Mouse (Mus musculus) intestine, embryonic 15.5 days (tissue): ENCODE measurements at regions not wholly inside any gene's neighbourhood (a gene's known extent, or its start where the extent isn't known, plus 50 kb on each side); places are given as distances from the start of the nearest gene placed in this dataset.
"Not testable (repeated sequence)": the region's sequence is repeated elsewhere in the genome, so short reads cannot be mapped to it uniquely, and the experiment has no call there.

Source experiments
- ATAC-seq: fragments of 200-750 bp; cut with Nextera tagmentation; 2 replicates; pipeline ENCODE4 v1.8.0; 2017; ENCODE audit warnings: moderate TSS enrichment, moderate library complexity
- H3K27ac ChIP-seq: fragments of 300-500 bp; sonication (generic); 2 replicates; pipeline ENCODE4 v1.5.1; 2015; ENCODE audit warnings: mild to moderate bottlenecking, inconsistent platforms
- H3K27me3 ChIP-seq: fragments of 300-500 bp; sonication (generic); replicated peaks from 2 replicates; pipeline ENCODE4 v1.6.1; 2015; ENCODE audit warnings: inconsistent platforms
- H3K36me3 ChIP-seq: fragments of 300-500 bp; sonication (generic); 2 replicates; pipeline ENCODE4 v1.6.1; 2015; ENCODE audit warnings: inconsistent platforms
- H3K4me1 ChIP-seq: fragments of 300-500 bp; sonication (generic); replicated peaks from 2 replicates; pipeline ENCODE4 v1.6.1; 2015; ENCODE audit warnings: inconsistent platforms
- H3K4me2 ChIP-seq: fragments of 300-500 bp; sonication (generic); replicated peaks from 2 replicates; pipeline ENCODE4 v1.6.1; 2015; ENCODE audit warnings: mild to moderate bottlenecking, inconsistent platforms
- H3K4me3 ChIP-seq: fragments of 300-500 bp; sonication (generic); replicated peaks from 2 replicates; pipeline ENCODE4 v1.5.1; 2015; ENCODE audit warnings: inconsistent platforms
- H3K9ac ChIP-seq: fragments of 300-500 bp; sonication (generic); 2 replicates; pipeline ENCODE4 v1.6.1; 2015; ENCODE audit warnings: inconsistent platforms
- H3K9me3 ChIP-seq: fragments of 300-500 bp; sonication (generic); 2 replicates; pipeline ENCODE4 v1.6.1; 2016; ENCODE audit warnings: inconsistent platforms
- WGBS: fragments of 180-500 bp; shearing (Covaris S2); methylation state at CpG from one replicate; pipeline ENCODE4 v1.1.7; 2015; 5-methylcytosine and 5-hydroxymethylcytosine counted together

DNA sequence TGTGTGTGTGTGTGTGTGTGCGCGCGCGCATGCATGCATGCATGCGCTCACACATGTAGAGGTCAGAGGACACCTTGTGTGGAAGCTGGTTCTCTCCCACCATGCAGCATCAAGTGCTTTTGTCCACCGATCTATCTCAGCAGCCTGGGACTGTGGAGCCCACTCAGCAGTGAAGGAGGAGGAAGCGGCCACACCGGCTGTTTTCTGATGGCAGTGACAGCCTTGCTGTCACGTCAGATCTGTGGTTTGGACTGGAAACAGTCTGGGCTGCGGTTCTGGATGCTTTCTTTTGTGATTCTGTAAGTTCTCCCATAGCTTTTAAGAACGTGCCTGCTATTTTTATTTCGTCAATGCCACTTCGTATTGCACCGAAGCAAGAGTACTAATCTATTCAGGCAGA, 84.0 kb upstream of the Arl4c start:
- no peaks in the 10 kb centered on the region for H3K4me1 ChIP-seq
- WGBS: 85% methylated on average over 14 of the region's 14 CpGs
- H3K9ac ChIP-seq: no peak overlapping the region

DNA sequence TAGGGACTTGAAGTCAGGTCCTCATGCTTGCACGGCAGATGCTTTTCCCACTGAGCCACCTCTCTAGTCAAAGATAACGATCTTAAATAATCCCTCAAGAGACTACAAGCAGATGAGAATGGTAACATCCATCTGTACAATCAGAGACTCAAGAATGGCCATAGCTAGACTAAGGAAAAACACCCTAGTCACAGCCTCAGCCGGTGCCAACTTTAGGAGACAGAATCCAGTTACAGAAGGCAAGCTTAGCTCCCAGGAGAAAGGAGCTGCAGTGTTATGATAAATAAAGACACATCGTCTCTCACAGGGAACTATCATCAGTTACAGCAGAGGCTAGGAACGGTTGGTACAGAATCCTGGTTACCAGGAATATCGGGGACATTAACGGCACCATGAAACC, 88.7 kb upstream of the Arl4c start:
- no peak overlapping the region for H3K9ac ChIP-seq
- WGBS: 55% methylated on average over 7 of the region's 7 CpGs
- H3K27ac ChIP-seq: no peak overlapping the region
- H3K4me1 ChIP-seq: no peaks in the 10 kb centered on the region
- H3K27me3 ChIP-seq: no peaks in the 10 kb centered on the region
- H3K4me2 ChIP-seq: no peak overlapping the region
- no peaks in the 10 kb centered on the region for H3K36me3 ChIP-seq
- ATAC-seq: no peak
- no peak overlapping the region for H3K4me3 ChIP-seq
- no peaks in the 10 kb centered on the region for H3K9me3 ChIP-seq

More for the DNA sequence above, 84.0 kb upstream of the Arl4c start:
- Histone ChIP-seq H3K36me3 (no peaks in the 10 kb centered on the region), H3K4me3 (no peak overlapping the region), H3K9me3 (no peaks in the 10 kb centered on the region), H3K4me2 (no peak overlapping the region), H3K27ac (no peak overlapping the region), H3K27me3 (no peaks in the 10 kb centered on the region)
- ATAC-seq: no peak

DNA sequence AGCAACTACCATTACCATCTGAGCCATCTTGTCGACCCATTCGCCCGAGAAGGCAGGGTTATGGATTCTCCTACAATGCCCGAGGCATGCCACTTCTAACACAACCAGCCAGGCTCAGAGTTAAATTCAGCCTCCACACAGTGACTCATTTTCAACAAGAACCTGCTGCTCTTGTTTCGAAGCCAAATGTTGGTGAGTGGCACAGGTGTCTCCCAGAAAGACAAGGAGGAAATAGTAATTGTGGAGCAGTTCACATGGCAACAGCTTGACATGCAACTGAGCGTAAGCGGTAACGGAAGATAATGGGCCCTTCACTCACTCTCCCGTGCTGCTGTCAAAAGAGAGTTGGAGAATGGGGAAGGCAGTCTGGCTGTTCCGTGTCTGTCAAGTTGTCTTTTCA, 92.9 kb upstream of the Arl4c start:
- Histone ChIP-seq H3K4me3 (no peak overlapping the region), H3K9me3 (no peaks in the 10 kb centered on the region), H3K4me1 (0 out of 2 replicates have a peak, but pooled peaks cover 2% of the 10 kb centered on the region), H3K27ac (no peak overlapping the region), H3K36me3 (no peaks in the 10 kb centered on the region), H3K27me3 (no peaks in the 10 kb centered on the region), H3K9ac (no peak overlapping the region), H3K4me2 (no peak overlapping the region)
- ATAC-seq: no peak
- 92% methylated on average over 10 of the region's 10 CpGs for WGBS

DNA sequence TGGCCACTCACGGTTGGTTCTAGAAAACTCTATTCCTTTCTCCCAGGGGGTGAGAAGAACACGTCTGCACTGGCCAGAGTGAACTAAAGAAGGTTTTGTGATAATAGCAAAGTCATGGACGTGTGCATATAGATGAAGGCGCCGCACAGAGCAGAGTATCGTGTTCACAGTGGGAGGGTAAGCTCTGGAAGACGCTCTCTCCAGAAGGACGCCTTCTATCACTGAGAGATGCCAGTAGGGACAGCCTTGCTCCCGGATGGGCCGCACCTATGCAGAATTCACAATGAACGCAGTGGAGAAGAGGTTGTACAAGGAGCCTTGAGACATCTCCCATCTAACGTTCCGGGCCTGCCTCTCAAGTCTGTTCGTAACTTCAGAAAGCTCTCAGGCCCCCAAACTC, 96.5 kb upstream of the Arl4c start:
- H3K4me2 ChIP-seq: no peak overlapping the region
- H3K9me3 ChIP-seq: no peaks in the 10 kb centered on the region
- H3K9ac ChIP-seq: no peak overlapping the region
- H3K36me3 ChIP-seq: no peaks in the 10 kb centered on the region
- H3K27ac ChIP-seq: no peak overlapping the region
- WGBS: 71% methylated on average over 14 of the region's 14 CpGs
- no peaks in the 10 kb centered on the region for H3K27me3 ChIP-seq
- ATAC-seq: no peak
- H3K4me1 ChIP-seq: peaks cover 9% of the 10 kb centered on the region; the same call in 1 of the 2 replicates
- H3K4me3 ChIP-seq: no peak overlapping the region

DNA sequence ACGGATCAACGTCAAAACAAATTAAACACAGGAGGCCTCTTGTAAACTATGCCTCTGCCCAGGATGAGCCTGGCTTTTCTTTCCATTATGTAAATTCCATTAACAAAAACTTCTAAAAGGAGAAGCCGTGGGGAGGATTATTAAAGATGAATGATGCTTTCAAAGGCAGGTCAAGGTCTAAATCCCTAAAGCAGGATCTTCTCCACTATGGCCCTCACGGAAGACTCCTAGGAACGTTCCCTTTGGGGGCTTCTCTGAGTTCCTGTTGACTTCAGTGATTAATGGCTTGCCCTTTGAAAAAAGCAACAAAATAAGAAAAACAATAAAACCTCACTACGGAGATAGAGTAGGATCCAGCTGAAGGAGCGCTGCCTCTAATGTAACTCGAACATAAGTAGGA, 96.9 kb upstream of the Arl4c start:
- Histone ChIP-seq H3K27me3 (no peaks in the 10 kb centered on the region), H3K9ac (no peak overlapping the region), H3K27ac (no peak overlapping the region), H3K4me1 (peaks cover 9% of the 10 kb centered on the region; the same call in 1 of the 2 replicates), H3K4me2 (no peak overlapping the region), H3K4me3 (no peak overlapping the region), H3K9me3 (no peaks in the 10 kb centered on the region), H3K36me3 (no peaks in the 10 kb centered on the region)
- ATAC-seq: no peak
- 46% methylated on average over 8 of the region's 8 CpGs for WGBS

DNA sequence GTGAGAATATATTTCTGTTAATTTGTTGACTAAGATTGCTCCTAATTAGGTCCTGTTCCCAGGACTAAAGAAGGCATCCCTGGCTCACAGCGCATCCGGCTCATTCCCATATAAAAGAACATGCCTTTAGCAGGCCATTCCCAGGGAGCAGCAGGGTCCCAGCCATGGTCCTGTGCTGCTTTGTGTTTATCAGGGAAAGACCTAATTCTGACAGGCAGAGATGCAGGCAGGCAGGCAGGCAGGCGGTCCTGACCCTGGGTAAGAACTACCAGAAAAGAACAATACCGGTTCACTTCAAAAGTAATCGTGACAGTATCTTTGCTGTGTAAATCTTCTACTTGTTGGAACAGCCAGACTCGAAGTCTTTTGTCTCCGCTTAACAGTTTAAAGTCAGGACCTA, 97.3 kb upstream of the Arl4c start:
- H3K27me3 ChIP-seq: no peaks in the 10 kb centered on the region
- H3K4me2 ChIP-seq: no peak overlapping the region
- H3K36me3 ChIP-seq: no peaks in the 10 kb centered on the region
- no peak overlapping the region for H3K4me3 ChIP-seq
- 53% methylated on average over 7 of the region's 7 CpGs for WGBS
- no peak for ATAC-seq
- no peaks in the 10 kb centered on the region for H3K9me3 ChIP-seq
- H3K4me1 ChIP-seq: peaks cover 9% of the 10 kb centered on the region; the same call in 1 of the 2 replicates
- H3K9ac ChIP-seq: no peak overlapping the region
- H3K27ac ChIP-seq: no peak overlapping the region

DNA sequence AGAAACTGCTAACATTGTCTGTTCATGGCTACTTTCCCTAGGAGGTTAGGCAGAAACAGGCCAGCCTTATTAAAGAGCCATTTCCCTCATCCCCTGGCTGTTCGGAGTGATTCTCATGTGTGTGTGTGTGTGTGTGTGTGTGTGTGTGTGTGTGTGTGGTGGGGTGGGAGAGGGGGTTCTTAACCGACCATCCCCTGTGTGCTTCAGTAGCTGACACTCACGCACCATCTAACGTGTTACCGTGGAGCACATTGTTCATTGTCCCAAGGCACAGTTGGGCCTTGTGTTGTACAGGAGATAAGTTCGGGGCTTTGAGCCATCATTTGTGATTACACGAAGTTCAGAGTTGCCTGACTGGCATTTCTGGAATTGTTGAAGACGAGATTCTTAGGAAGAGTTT, 97.8 kb upstream of the Arl4c start:
- H3K36me3 ChIP-seq: no peaks in the 10 kb centered on the region
- no peaks in the 10 kb centered on the region for H3K9me3 ChIP-seq
- ATAC-seq: no peak
- no peaks in the 10 kb centered on the region for H3K27me3 ChIP-seq
- no peak overlapping the region for H3K27ac ChIP-seq
- peaks cover 9% of the 10 kb centered on the region; the same call in 1 of the 2 replicates for H3K4me1 ChIP-seq
- no peak overlapping the region for H3K9ac ChIP-seq
- no peak overlapping the region for H3K4me3 ChIP-seq
- no peak overlapping the region for H3K4me2 ChIP-seq
- WGBS: 52% methylated on average over 8 of the region's 8 CpGs

DNA sequence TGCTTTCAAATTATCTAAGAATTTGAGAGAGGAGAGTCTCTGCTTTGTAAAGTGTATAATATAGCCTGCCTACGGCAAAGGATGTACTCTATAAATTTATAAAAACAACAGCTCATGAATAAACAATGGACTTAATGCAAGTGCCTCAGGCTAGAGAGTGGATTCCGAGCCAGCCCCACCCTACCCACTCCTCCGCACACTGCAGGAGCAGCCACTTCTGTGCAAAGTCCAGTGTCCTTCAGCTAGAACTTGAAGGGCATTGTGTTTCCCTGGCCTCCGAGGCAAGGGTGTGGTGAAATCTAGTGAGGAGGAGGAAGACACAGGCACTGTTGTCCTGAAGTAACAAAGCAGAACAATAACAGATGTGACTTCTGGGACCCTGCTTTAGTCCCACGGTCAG, 98.4 kb upstream of the Arl4c start:
- no peak overlapping the region for H3K27ac ChIP-seq
- 34% methylated on average over 5 of the region's 5 CpGs for WGBS
- no peak overlapping the region for H3K4me2 ChIP-seq
- no peaks in the 10 kb centered on the region for H3K9me3 ChIP-seq
- H3K4me1 ChIP-seq: peaks cover 9% of the 10 kb centered on the region; the same call in 1 of the 2 replicates
- no peaks in the 10 kb centered on the region for H3K27me3 ChIP-seq
- no peak overlapping the region for H3K9ac ChIP-seq
- peak; percentile 71; the same call in 1 of the 2 replicates for ATAC-seq
- H3K36me3 ChIP-seq: no peaks in the 10 kb centered on the region
- no peak overlapping the region for H3K4me3 ChIP-seq

DNA sequence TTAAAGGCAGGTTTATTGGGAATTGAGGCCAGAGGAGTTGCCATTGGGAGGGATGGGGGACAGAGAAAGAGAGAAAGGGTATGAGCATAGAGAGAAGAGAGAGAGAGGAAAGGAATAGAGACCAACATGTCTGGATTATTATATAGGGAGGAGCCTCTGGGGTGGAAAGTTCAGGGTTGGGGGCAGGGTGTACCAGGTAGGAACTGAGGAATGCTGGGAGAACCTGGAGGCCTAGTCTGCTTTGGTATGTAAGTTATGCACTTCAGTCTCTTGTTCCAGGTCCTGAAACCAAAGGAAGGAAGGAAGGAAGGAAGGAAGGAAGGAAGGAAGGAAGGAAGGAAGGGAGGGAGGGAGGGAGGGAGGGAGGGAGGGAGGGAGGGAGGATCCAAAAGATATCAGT, 99.1 kb upstream of the Arl4c start:
- not testable (repeated sequence) for H3K27ac ChIP-seq, ATAC-seq, H3K9ac ChIP-seq, H3K27me3 ChIP-seq, H3K9me3 ChIP-seq, H3K4me1 ChIP-seq, H3K4me2 ChIP-seq, H3K4me3 ChIP-seq, H3K36me3 ChIP-seq

DNA sequence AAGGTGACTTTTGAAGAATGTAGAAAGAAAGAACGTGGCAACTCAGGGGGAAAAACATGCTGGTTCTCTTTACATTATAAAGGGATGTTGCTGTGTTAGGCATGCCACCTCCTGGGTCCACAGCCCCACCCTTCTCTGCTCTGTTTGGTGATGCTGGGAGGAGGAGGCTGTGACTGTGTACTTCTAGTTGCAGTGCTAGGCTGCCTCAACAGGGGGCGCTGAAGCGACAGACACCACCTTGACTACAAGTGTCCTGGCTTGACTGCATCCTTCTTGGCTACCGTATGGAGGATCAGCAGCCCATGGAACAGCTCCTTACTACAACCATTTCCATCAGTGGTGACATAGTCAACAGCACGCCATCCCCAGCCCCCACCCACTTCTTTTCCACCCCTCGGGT, 104.9 kb upstream of the Arl4c start:
- no peak overlapping the region for H3K9ac ChIP-seq
- no peak overlapping the region for H3K27ac ChIP-seq
- H3K36me3 ChIP-seq: no peaks in the 10 kb centered on the region
- WGBS: 59% methylated on average over 6 of the region's 6 CpGs
- no peak overlapping the region for H3K4me2 ChIP-seq
- no peaks in the 10 kb centered on the region for H3K27me3 ChIP-seq
- no peak overlapping the region for H3K4me3 ChIP-seq
- no peak for ATAC-seq
- H3K4me1 ChIP-seq: no peaks in the 10 kb centered on the region
- no peaks in the 10 kb centered on the region for H3K9me3 ChIP-seq

DNA sequence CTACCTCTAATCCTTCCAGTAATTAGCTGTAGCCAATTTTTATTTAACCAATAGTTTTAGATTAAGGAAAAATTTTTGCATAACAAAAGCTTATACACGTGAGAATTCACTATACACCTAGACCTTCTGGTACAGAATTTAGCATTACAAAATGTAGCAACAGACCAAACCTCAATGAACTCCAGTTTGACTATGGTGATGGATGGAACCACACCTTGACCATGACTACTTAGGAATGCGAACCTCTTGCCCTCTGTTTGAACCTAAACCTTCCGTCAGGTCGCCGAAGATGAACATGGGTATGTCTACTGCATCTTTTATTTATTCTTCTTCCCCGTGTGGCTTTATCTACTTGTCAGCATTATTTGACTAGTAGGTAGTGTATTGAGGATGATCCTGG, 105.9 kb upstream of the Arl4c start:
- H3K4me2 ChIP-seq: no peak overlapping the region
- no peaks in the 10 kb centered on the region for H3K36me3 ChIP-seq
- 53% methylated on average over 6 of the region's 6 CpGs for WGBS
- H3K9me3 ChIP-seq: no peaks in the 10 kb centered on the region
- H3K27ac ChIP-seq: no peak overlapping the region
- H3K27me3 ChIP-seq: no peaks in the 10 kb centered on the region
- H3K9ac ChIP-seq: no peak overlapping the region
- no peaks in the 10 kb centered on the region for H3K4me1 ChIP-seq
- no peak overlapping the region for H3K4me3 ChIP-seq
- ATAC-seq: no peak

DNA sequence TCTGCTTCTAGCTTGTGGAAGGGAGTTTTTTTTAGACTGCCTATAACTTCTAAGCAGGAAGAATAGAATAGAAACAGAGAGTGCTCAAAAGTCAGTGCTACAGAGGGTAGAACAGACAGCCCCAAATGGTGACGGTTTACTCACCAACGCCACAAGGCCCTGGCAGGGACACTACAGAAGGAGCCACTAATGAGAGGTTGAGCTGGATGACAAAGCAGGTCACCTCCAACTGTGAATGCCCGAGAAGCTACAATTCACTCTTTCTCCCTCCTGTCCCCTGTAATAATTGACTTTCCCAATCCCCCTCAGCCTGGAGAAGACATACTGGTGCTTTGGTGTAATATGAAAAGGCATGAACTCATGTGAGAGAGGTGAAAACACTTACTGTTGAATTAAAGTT, 106.5 kb upstream of the Arl4c start:
- H3K9ac ChIP-seq: no peak overlapping the region
- ATAC-seq: no peak
- no peak overlapping the region for H3K4me2 ChIP-seq
- H3K4me3 ChIP-seq: no peak overlapping the region
- no peaks in the 10 kb centered on the region for H3K4me1 ChIP-seq
- no peak overlapping the region for H3K27ac ChIP-seq
- WGBS: 92% methylated on average over 3 of the region's 3 CpGs
- H3K9me3 ChIP-seq: no peaks in the 10 kb centered on the region
- H3K27me3 ChIP-seq: no peaks in the 10 kb centered on the region
- no peaks in the 10 kb centered on the region for H3K36me3 ChIP-seq

DNA sequence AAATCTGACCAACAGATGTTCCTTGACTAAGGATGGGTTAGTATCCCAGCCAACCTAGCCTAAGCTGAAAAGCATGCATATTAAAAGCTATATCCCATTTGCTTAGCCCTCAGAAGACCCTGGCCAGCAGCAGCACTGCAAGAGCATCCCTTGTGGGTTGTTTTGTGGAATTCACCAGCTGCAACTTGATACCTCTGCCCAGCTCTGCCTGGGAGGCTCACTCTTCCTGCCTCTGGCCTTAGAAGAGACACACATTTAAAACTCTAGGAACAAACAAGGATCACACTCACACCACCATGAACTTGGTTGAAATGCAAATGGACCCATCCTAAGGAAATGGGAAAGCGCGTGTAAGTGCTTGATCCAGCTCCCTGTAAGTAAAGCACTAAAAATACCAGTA, 107.7 kb upstream of the Arl4c start:
- H3K4me3 ChIP-seq: no peak overlapping the region
- no peaks in the 10 kb centered on the region for H3K27me3 ChIP-seq
- H3K9me3 ChIP-seq: no peaks in the 10 kb centered on the region
- WGBS: 73% methylated on average over 2 of the region's 2 CpGs
- no peak for ATAC-seq
- no peaks in the 10 kb centered on the region for H3K36me3 ChIP-seq
- H3K4me2 ChIP-seq: no peak overlapping the region
- no peak overlapping the region for H3K9ac ChIP-seq
- no peaks in the 10 kb centered on the region for H3K4me1 ChIP-seq
- no peak overlapping the region for H3K27ac ChIP-seq

DNA sequence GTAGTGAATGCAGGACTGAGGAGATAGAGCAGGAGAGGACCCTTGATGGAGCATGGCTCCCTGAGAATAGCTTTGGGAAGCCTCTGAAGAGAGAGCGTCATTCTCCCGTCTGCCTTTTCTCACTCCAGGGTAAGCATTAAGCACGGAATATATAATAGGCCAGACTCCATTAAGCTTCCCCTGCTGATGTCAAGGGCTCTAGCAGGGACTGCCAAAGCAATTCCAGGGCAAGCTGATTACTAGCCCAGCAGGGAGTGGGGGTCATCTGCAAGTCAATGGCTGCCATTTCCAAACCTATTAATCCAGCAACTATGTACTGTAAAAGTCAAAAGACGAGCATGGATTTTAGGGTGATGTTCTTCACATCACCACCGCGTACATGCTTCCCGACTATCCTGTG, 111.2 kb upstream of the Arl4c start:
- no peaks in the 10 kb centered on the region for H3K27me3 ChIP-seq
- WGBS: 56% methylated on average over 7 of the region's 7 CpGs
- no peak for ATAC-seq
- no peaks in the 10 kb centered on the region for H3K4me1 ChIP-seq
- H3K4me3 ChIP-seq: no peak overlapping the region
- no peaks in the 10 kb centered on the region for H3K9me3 ChIP-seq
- no peak overlapping the region for H3K4me2 ChIP-seq
- H3K27ac ChIP-seq: no peak overlapping the region
- H3K9ac ChIP-seq: no peak overlapping the region
- no peaks in the 10 kb centered on the region for H3K36me3 ChIP-seq
